Mouse (Mus musculus) midbrain, embryonic 11.5 days (tissue): ENCODE results near the gene Cldn14. TPM values are rescaled to one million over a fixed set of nuclear protein-coding genes. Genes with fewer than 3 reads are reported as not detected.
A peak's percentile ranks its signal among the peaks of the same experiment; 100 is the strongest.

ENCODE experiments used
- ATAC-seq: fragments of 200-750 bp; cut with Nextera tagmentation; 2 replicates; pipeline ENCODE4 v1.8.0; 2017; ENCODE audit warnings: moderate TSS enrichment, moderate library complexity; ENCODE audit not compliant: low FRiP score
- DNase-seq: peaks from one replicate; pipeline ENCODE4 v3.0.0; 2015; ENCODE audit warnings: low spot score; ENCODE audit errors: missing footprints
- H3K27ac ChIP-seq: fragments of 300-500 bp; sonication (generic); 2 replicates; pipeline ENCODE4 v1.5.1; 2014; ENCODE audit warnings: low read depth, low read length
- H3K27me3 ChIP-seq: fragments of 300-500 bp; sonication (generic); 2 replicates; pipeline ENCODE4 v1.6.1; 2014; ENCODE audit warnings: mild to moderate bottlenecking, low read length, moderate library complexity, mixed read lengths; ENCODE audit not compliant: control insufficient read depth, insufficient read depth
- H3K36me3 ChIP-seq: fragments of 300-500 bp; sonication (generic); 2 replicates; pipeline ENCODE4 v1.6.1; 2014; ENCODE audit warnings: mild to moderate bottlenecking, low read length, moderate library complexity, mixed read lengths; ENCODE audit not compliant: control insufficient read depth, insufficient read depth
- H3K4me1 ChIP-seq: fragments of 300-500 bp; sonication (generic); 2 replicates; pipeline ENCODE4 v1.6.1; 2014; ENCODE audit warnings: low read length; ENCODE audit not compliant: control insufficient read depth, insufficient read depth
- H3K4me2 ChIP-seq: fragments of 300-500 bp; sonication (generic); 2 replicates; pipeline ENCODE4 v1.6.1; 2014; ENCODE audit warnings: mild to moderate bottlenecking, moderate library complexity
- H3K4me3 ChIP-seq: fragments of 300-500 bp; sonication (generic); 2 replicates; pipeline ENCODE4 v1.5.1; 2014; ENCODE audit warnings: low read depth, low read length
- H3K9ac ChIP-seq: fragments of 300-500 bp; sonication (generic); 2 replicates; pipeline ENCODE4 v1.6.1; 2014; ENCODE audit warnings: low read length
- H3K9me3 ChIP-seq: fragments of 300-500 bp; sonication (generic); 2 replicates; pipeline ENCODE4 v1.6.1; 2016; ENCODE audit warnings: low read length; ENCODE audit not compliant: control insufficient read depth
- WGBS: fragments of 180-500 bp; shearing (Covaris S2); extraction: QIAGEN DNeasy Blood & Tissue Kit; methylation state at CpG from one replicate; pipeline ENCODE4 v1.1.7; 2014; 5-methylcytosine and 5-hydroxymethylcytosine counted together
- polyA plus RNA-seq: library from polyadenylated mRNA; unstranded; fragments of >200 nt; fragmentation: Nextera tagmentation; extraction: Ambion mirVana; gene quantifications from 2 replicates; pipeline ENCODE4 v1.2.1, GENCODE M21; 2014

Gene Cldn14
- polyA plus RNA-seq, 1 experiment from 2014 or later = not detected

DNA sequence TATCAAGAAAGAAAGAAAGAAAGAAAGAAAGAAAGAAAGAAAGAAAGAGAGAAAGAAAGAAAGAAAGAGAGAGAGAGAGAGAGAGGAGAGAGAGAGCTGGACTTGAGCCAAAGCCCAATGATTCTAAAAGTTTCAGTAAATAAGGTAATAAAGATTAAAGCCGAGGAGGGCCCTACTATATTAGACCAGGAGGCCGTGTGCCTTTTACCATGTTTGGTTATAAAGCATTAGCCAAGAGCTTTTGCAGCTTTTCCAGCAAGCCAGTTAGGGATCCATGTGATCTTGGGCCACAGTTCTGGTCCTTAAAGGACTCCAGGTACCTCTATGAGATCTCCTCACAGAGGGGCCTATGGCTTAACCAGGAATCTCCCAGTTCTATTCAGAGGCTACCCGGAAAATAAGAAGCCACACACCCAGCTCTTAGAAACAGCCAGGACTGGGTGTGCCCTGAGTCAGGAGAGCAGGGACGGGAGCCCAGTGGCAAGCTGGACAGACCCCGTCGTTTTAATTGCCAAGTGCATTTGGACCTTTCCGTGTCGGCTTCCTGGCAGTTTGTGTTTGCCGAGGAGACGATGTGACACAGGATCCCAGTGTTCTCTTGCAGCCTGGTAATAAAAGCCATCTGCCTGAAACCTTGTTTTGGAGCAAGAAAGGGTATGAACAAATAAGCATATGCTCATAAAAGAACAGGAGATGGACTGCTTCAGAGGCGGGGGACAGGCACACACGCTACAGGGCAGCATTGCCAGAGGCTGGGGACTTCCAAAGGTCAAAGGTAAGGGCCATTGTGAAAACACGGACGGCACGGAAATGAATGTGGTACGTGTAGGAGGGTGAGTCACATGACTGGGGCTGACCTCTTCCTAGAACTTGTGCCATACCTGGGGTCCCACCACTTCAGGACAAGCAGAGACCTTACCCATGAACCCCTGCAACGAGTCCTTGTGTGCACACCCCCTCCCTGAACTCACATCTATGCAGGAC is 76.2 kb downstream of the Cldn14 start:
- 73% methylated on average over 17 of the region's 17 CpGs for WGBS
- no peak overlapping the region for H3K4me3 ChIP-seq

DNA sequence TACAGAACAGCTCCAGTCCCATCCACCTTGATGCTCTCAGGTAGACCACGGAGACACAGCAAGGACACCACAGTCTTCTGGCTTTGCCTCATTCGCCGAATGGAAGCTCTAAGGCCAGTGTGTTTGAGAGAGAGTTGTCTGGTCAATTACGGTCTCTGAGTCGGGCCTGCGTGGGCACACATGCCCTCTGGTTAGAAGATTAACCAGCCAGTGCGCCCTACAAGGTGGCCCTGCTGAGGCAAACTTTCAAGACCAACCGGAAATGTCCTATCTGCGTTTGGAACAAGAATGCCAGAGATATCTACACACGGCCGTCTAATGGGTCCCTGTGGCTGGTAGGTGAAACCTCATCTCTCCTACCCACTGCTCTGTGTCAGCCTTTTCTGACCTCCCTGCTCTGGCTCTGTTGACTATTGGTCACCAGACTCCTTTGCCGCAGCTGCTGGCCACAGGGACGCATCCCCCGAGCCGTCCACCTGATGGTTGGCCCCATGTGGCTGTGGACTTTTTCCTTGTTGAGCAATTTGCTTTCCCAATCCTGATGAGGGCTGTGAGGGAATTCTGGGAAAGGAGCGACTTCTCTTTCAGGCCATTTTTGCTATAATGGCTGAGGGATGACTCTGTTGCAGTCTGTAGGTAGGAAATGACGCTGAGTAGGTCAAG is 79.1 kb downstream of the Cldn14 start:
- no peaks in the 10 kb centered on the region for H3K4me1 ChIP-seq
- H3K4me3 ChIP-seq = no peak overlapping the region
- peak; percentile 73 for DNase-seq
- no peak overlapping the region for H3K9ac ChIP-seq
- 89% methylated on average over 17 of the region's 17 CpGs for WGBS
- H3K36me3 ChIP-seq = no peaks in the 10 kb centered on the region
- H3K4me2 ChIP-seq = no peak overlapping the region
- H3K27ac ChIP-seq = no peak overlapping the region
- no peaks in the 10 kb centered on the region for H3K9me3 ChIP-seq
- ATAC-seq = no peak
- H3K27me3 ChIP-seq = no peaks in the 10 kb centered on the region; the same call in 1 of the 2 replicates

More for the DNA sequence above, 76.2 kb downstream of the Cldn14 start:
- Histone ChIP-seq H3K9me3 (no peaks in the 10 kb centered on the region), H3K27ac (no peak overlapping the region), H3K36me3 (no peaks in the 10 kb centered on the region), H3K4me1 (peaks cover 2% of the 10 kb centered on the region), H3K9ac (no peak overlapping the region), H3K4me2 (no peak overlapping the region), H3K27me3 (peaks cover 8% of the 10 kb centered on the region; the same call in 1 of the 2 replicates)
- ATAC-seq = no peak
- DNase-seq = peak; percentile 59

DNA sequence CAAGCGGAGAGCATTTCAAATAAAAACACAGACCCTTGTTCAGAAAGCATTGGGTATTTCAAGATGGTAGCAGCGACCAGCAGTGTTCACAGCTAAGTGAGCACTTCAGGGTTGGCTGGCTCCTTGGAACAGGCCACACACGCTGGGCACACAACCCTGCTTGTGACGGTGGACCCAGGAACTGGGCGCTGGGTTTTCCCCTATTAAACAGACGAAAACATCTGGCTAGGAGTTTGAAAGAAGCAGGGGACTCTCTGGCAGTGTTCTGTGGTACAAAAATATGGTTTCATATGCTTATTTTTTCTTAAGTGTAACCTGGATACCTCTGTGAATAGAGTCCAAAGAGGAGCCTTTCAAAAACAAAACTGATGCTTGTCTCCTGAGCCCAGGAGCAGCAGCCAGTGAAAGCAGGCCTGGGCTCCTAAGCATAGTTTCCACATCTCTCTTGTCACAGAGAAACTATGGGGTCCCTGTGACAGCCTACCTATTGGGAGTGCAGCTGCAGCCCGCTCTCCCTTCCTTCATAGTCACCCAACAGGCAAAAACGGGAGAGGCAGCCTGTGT is 82.9 kb downstream of the Cldn14 start:
- no peaks in the 10 kb centered on the region for H3K9me3 ChIP-seq
- 75% methylated on average over 8 of the region's 8 CpGs for WGBS
- no peaks in the 10 kb centered on the region for H3K27me3 ChIP-seq
- no peak overlapping the region for H3K9ac ChIP-seq
- H3K4me1 ChIP-seq = no peaks in the 10 kb centered on the region
- DNase-seq (peak; percentile 45), ATAC-seq (no peak)
- H3K4me3 ChIP-seq = no peak overlapping the region
- no peaks in the 10 kb centered on the region for H3K36me3 ChIP-seq
- H3K4me2 ChIP-seq = no peak overlapping the region
- no peak overlapping the region for H3K27ac ChIP-seq

DNA sequence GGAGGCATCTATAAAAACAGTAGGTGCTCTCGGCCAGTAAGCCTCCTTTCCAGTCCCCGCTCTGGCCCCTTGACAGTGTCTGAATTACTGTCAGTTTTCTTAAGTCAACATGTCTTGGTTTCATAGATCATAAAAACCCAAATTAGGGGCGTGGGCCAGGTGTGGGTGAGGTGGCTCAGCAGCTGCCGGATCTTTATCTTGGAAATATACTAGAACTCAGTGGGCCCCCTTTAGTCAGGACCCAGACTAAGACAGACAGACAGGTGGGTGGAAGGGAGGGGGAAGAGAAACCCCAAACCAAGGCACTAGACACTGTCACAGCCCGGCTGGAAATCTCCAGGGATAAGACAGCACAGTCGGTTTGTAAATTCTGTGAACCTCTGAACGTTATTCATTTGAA is 84.8 kb downstream of the Cldn14 start:
- H3K9ac ChIP-seq = no peak overlapping the region
- H3K9me3 ChIP-seq = no peaks in the 10 kb centered on the region
- no peak overlapping the region for H3K4me3 ChIP-seq
- no peak overlapping the region for H3K27ac ChIP-seq
- no peaks in the 10 kb centered on the region for H3K27me3 ChIP-seq
- ATAC-seq (no peak), DNase-seq (no peak)
- no peaks in the 10 kb centered on the region for H3K4me1 ChIP-seq
- no peak overlapping the region for H3K4me2 ChIP-seq
- WGBS = 77% methylated on average over 7 of the region's 7 CpGs
- no peaks in the 10 kb centered on the region for H3K36me3 ChIP-seq

DNA sequence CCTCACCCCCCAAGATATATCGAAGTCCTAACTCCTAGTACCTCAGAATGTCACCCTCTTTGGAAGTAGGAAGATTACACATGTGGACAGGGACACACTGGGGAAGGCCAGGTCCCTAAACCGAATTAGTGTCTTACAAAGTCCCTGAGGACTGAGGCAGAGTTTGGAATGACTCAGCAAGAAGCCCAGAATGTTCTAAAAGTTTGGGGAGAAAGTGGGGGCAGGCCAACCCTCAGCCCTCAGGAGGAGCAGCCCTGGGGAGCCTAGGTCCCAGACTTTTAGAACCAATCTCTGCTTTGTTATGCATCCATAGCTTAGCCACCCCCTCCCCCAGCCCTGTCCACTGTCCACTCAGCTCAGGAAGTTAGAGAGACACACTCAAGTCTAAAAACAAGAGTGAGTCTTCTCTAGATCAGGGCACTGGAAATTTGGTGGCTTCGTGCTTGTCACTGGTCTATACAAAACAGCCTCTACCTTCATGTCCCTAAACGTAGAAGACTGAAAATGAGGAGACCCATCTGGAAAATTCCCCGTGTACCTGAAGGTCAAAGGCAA is 85.7 kb downstream of the Cldn14 start:
- Histone ChIP-seq H3K4me2 (no peak overlapping the region), H3K36me3 (no peaks in the 10 kb centered on the region), H3K9me3 (no peaks in the 10 kb centered on the region), H3K27ac (no peak overlapping the region), H3K9ac (no peak overlapping the region), H3K27me3 (no peaks in the 10 kb centered on the region), H3K4me1 (no peaks in the 10 kb centered on the region), H3K4me3 (no peak overlapping the region)
- ATAC-seq (no peak), DNase-seq (peak; percentile 62)
- 76% methylated on average over 5 of the region's 5 CpGs for WGBS

DNA sequence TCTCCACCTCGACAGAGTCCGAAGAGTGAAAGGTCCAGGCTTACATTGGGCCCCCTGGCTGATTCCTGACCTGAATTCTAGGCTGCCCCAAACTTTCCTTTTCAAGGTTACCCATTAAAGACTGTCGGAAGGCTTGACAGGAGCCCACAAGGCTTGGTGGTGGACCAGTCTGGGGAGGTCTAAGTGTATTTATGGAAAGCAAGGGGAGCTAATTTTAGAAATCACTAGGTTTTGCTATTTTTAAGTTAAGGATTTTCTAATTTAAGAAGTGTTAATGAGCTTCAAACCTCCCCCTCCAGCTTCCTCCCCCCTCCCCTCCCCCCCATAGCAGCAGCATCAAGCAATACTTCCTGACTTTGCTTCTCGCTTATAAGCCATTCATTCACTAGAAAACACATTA is 88.0 kb downstream of the Cldn14 start:
- H3K36me3 ChIP-seq = no peaks in the 10 kb centered on the region
- no peak for ATAC-seq
- 83% methylated on average over 4 of the region's 4 CpGs for WGBS

DNA sequence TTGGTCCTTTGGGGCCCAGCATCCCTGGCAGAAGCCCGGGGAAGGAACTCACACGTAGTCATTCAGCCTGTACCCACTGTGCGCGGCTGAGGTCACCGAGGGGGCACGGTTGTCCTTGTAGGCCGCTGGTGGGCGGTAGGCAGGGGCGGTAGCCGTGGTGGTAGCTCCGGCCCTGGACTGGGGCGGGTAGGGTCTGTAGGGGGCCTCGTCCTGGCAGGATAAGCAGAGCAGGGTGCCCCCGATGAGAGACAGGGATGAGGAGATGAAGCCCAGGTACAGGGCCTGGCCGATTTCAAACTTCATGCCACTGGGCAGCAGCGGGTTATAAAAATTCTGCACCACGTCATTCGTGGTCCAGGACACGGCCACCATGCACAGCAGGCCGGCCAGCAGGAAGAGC is 89.4 kb downstream of the Cldn14 start:
- H3K27ac ChIP-seq = no peak overlapping the region
- H3K4me1 ChIP-seq = no peaks in the 10 kb centered on the region
- no peak overlapping the region for H3K9ac ChIP-seq
- no peak overlapping the region for H3K4me2 ChIP-seq
- no peaks in the 10 kb centered on the region; the same call in 1 of the 2 replicates for H3K27me3 ChIP-seq
- H3K9me3 ChIP-seq = no peaks in the 10 kb centered on the region
- no peak overlapping the region for H3K4me3 ChIP-seq
- ATAC-seq (no peak), DNase-seq (no peak)
- WGBS = 80% methylated on average over 20 of the region's 20 CpGs
- H3K36me3 ChIP-seq = no peaks in the 10 kb centered on the region

More for the DNA sequence above, 88.0 kb downstream of the Cldn14 start:
- Histone ChIP-seq H3K4me2 (no peak overlapping the region), H3K4me3 (no peak overlapping the region), H3K27ac (no peak overlapping the region), H3K9me3 (no peaks in the 10 kb centered on the region), H3K27me3 (no peaks in the 10 kb centered on the region), H3K4me1 (no peaks in the 10 kb centered on the region), H3K9ac (no peak overlapping the region)
- DNase-seq = peak; percentile 33

DNA sequence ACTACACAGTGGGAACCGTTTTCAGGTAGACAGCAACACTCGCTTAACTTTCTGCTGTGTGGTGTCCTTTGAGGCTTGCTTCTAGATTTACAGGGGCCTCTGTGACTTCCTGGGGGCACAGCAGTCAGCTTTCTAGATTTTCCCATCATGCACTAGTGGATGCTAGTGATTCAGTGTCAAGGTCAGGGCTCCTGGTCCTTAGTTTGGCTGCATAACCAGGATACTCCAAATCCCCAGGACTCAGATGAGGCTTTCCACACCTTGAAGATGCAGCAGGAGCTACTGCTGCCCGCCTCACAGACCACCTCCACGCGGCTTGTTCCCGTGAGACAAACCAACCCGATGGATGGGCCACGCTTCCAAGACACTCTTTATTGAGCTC is 90.0 kb downstream of the Cldn14 start:
- Histone ChIP-seq H3K4me3 (no peak overlapping the region), H3K27ac (no peak overlapping the region), H3K36me3 (no peaks in the 10 kb centered on the region), H3K4me1 (no peaks in the 10 kb centered on the region), H3K4me2 (peak overlapping the region; percentile 23; the same call in 1 of the 2 replicates), H3K9me3 (no peaks in the 10 kb centered on the region), H3K27me3 (no peaks in the 10 kb centered on the region; the same call in 1 of the 2 replicates), H3K9ac (no peak overlapping the region)
- no peak for DNase-seq
- WGBS = 66% methylated on average over 8 of the region's 8 CpGs
- ATAC-seq = peak; percentile 40; the same call in 1 of the 2 replicates
